Mouse (Mus musculus) neural tube, embryonic 12.5 days (tissue): ENCODE measurements around the gene Apol6. TPM values are rescaled to one million over a fixed set of nuclear protein-coding genes. Genes with fewer than 3 reads are reported as not detected.

ENCODE experiments used
- ATAC-seq: fragments of 200-750 bp; cut with Nextera tagmentation; 2 replicates; pipeline ENCODE4 v1.8.0; 2017; ENCODE audit warnings: low read depth, mild to moderate bottlenecking, moderate TSS enrichment, moderate library complexity; ENCODE audit not compliant: low FRiP score
- H3K27ac ChIP-seq: fragments of 300-500 bp; sonication (generic); 2 replicates; pipeline ENCODE4 v1.5.1; 2016
- H3K27me3 ChIP-seq: fragments of 300-500 bp; sonication (generic); replicated peaks from 2 replicates; pipeline ENCODE4 v1.6.1; 2016; ENCODE audit warnings: mild to moderate bottlenecking
- H3K36me3 ChIP-seq: fragments of 300-500 bp; sonication (generic); 2 replicates; pipeline ENCODE4 v1.6.1; 2016; ENCODE audit warnings: mild to moderate bottlenecking
- H3K4me1 ChIP-seq: fragments of 300-500 bp; sonication (generic); 2 replicates; pipeline ENCODE4 v1.6.1; 2016
- H3K4me2 ChIP-seq: fragments of 300-500 bp; sonication (generic); replicated peaks from 2 replicates; pipeline ENCODE4 v1.6.1; 2016; ENCODE audit warnings: mild to moderate bottlenecking
- H3K4me3 ChIP-seq: fragments of 300-500 bp; sonication (generic); 2 replicates; pipeline ENCODE4 v1.5.1; 2016
- H3K9ac ChIP-seq: fragments of 300-500 bp; sonication (generic); 2 replicates; pipeline ENCODE4 v1.6.1; 2016; ENCODE audit warnings: mild to moderate bottlenecking
- H3K9me3 ChIP-seq: fragments of 300-500 bp; sonication (generic); 2 replicates; pipeline ENCODE4 v1.6.1; 2016; ENCODE audit warnings: mild to moderate bottlenecking
- WGBS: fragments of 180-500 bp; shearing (Covaris S2); methylation state at CpG from one replicate; pipeline ENCODE4 v1.1.7; 2016; 5-methylcytosine and 5-hydroxymethylcytosine counted together
- polyA plus RNA-seq: library from polyadenylated mRNA; unstranded; fragments of >200 nt; fragmentation: Nextera tagmentation; extraction: Ambion mirVana; gene quantifications from 2 replicates; pipeline ENCODE4 v1.2.1, GENCODE M21; 2016

Apol6 gene
- polyA plus RNA-seq, 1 experiment from 2014 or later, result not detected

DNA sequence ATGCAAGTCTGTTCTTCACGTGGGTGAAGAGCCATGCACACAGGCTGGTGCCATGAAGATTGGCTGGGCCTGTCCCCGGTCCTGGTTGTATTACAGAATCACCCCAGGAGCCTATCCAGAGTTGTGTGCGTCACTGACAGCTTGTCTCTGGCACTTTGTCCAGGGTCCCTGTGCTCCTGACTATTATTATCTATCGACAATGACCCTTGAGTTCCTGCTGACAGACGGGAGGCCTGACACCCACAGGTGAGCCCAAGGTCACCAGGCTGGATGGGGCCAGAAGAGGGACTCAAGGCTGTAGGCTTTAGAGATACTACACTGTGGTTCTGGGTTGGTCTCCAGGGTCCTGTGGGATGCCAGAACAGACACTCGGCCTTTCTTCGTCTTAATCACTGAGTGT, 25.0 kb upstream of the Apol6 start:
- no peak for ATAC-seq
- WGBS, result 87% methylated on average over 7 of the region's 7 CpGs
- H3K27me3 ChIP-seq, result no peaks in the 10 kb centered on the region

DNA sequence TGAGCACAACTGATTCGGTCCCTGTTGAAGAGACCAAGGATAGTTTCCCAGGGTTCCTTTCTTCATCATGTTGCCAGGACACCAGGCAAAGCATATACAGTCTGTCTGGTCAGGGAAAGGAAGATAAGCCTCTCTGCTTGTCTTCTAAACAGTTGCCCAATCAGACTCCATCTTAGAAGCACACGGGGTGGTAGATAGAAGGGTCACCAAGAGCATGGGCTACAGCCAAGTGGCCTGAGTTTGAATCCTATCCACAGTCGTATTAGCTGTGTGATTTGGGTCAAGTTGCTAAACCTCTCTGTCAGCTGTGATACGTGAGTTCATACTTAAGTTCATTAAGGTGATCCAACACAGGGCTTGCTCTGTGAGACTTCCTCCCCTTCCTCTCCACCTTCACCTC, 24.4 kb upstream of the Apol6 start:
- no peak overlapping the region for H3K27ac ChIP-seq
- H3K9me3 ChIP-seq, result no peaks in the 10 kb centered on the region
- ATAC-seq, result no peak
- H3K4me2 ChIP-seq, result no peak overlapping the region
- WGBS, result 88% methylated on average over 4 of the region's 4 CpGs
- no peaks in the 10 kb centered on the region for H3K36me3 ChIP-seq
- no peaks in the 10 kb centered on the region for H3K27me3 ChIP-seq
- no peak overlapping the region for H3K9ac ChIP-seq
- 0 out of 2 replicates have a peak, but pooled peaks cover under 1% of the 10 kb centered on the region for H3K4me1 ChIP-seq
- H3K4me3 ChIP-seq, result no peak overlapping the region

More for the DNA sequence above, 25.0 kb upstream of the Apol6 start:
- Histone ChIP-seq H3K4me2 (no peak overlapping the region), H3K36me3 (no peaks in the 10 kb centered on the region), H3K9me3 (no peaks in the 10 kb centered on the region), H3K4me1 (0 out of 2 replicates have a peak, but pooled peaks cover 4% of the 10 kb centered on the region), H3K4me3 (no peak overlapping the region), H3K27ac (no peak overlapping the region), H3K9ac (no peak overlapping the region)

DNA sequence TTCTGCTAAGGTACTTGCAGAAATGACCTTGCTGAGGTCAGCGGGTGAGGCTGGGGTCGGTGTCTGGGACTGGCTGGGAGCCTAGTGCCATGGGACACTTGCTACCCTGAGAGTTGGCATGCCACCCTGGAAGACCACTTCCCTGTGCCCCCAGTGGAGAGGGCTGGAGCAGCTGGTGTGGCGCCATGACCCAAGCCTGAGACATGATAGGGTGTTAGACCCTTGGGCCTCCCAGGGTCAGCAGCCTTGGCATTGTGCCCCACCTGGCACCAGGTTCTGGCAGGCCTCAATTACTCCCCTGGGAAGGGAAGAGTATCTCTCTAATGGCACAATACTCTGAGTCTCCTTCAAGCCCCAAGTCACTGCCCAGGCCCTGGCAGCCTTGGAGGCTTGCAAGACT, 23.5 kb upstream of the Apol6 start:
- H3K4me1 ChIP-seq, result peaks cover 2% of the 10 kb centered on the region
- 87% methylated on average over 3 of the region's 3 CpGs for WGBS
- H3K27ac ChIP-seq, result no peak overlapping the region
- no peaks in the 10 kb centered on the region for H3K27me3 ChIP-seq
- H3K36me3 ChIP-seq, result no peaks in the 10 kb centered on the region
- H3K4me2 ChIP-seq, result no peak overlapping the region
- no peaks in the 10 kb centered on the region for H3K9me3 ChIP-seq
- no peak overlapping the region for H3K4me3 ChIP-seq
- no peak overlapping the region for H3K9ac ChIP-seq
- ATAC-seq, result no peak

DNA sequence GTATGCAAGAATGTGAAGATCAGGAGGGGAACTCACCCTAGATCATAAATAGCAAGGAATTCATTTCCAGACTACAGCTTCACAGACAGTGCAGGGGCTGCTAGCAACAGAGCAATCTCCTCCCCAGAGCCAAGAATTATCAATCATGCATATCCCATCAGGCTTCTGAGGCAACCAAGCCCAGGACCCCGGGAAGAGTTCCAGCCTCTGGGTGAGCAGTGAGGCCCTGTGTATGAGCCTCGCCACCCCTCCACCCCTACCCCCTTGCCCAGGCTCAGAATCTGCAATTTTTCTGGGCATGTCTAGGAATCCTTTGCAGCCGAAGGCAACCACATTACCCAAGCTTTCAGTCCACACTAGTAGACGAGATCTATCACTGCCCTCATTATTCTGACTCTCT, 22.7 kb upstream of the Apol6 start:
- H3K4me1 ChIP-seq, result peaks cover 5% of the 10 kb centered on the region
- H3K36me3 ChIP-seq, result no peaks in the 10 kb centered on the region
- H3K27ac ChIP-seq, result no peak overlapping the region
- no peak for ATAC-seq
- WGBS, result 87% methylated on average over 4 of the region's 4 CpGs
- H3K27me3 ChIP-seq, result no peaks in the 10 kb centered on the region
- no peak overlapping the region for H3K9ac ChIP-seq
- H3K4me2 ChIP-seq, result no peak overlapping the region
- H3K9me3 ChIP-seq, result no peaks in the 10 kb centered on the region
- no peak overlapping the region for H3K4me3 ChIP-seq

DNA sequence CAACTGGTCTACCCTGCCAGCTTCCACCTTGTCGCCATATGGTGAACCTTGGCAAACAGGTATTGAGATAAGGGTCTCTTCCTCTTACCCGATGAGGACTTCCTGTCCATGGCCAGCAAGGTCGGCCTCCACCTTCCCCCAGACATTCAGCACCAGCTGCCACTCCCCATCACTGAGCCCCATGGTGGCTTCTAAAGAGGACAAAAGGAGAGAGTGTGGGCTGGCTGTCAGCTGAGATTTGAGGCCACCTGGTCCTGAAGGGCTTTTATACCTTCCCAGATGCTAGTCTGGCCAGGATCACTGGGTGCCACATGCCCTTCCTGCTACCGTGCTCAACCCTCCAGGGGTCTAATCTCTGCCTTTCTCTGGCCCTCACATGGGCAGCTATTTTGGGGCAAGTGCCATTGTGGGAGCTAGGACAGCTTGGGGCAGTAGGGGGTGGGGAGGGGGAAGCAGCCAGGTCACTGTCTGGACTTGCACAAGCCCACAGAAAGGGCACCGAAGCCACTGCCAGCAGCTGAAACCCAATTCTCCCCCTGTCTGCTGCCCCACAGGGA, 22.1 kb upstream of the Apol6 start:
- Histone ChIP-seq H3K4me3 (no peak overlapping the region), H3K27me3 (no peaks in the 10 kb centered on the region), H3K4me2 (no peak overlapping the region), H3K9ac (no peak overlapping the region), H3K27ac (no peak overlapping the region), H3K9me3 (no peaks in the 10 kb centered on the region), H3K36me3 (no peaks in the 10 kb centered on the region), H3K4me1 (peaks cover 5% of the 10 kb centered on the region)
- WGBS, result 86% methylated on average over 5 of the region's 5 CpGs
- ATAC-seq, result no peak

DNA sequence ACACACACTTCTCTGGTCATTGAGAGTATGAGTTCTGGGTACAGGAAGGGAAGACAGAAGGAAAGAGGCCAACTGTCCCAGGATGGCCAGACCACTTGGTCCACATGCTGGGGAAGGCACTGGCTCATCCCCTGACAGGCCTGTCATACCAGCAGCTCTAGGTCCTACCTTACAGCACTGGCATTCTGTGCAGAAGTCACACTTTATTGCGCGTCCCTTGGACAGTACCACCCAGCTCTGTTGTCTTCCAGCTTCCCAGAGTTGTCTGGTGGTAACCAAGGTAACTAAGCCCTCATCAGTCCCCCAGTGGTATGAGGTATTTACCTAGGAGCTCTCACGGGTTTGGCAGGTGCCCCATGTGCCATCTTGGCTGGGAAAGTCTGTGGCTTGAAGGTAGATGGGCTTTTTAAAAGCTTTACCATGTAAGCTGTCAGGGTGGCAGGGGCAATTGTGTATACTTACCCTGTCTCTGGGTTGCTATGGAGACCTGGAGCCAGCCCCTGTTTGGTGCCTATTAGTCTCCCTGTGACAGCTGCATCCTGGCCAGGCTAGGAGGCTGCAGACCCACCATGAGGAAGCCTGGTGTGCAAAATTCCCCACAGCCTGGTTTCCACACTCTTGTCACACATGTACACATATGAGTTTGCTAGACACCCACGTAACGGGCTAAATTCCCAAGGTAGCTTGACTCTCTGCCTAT, 18.5 kb upstream of the Apol6 start:
- Histone ChIP-seq H3K36me3 (no peaks in the 10 kb centered on the region), H3K9me3 (no peaks in the 10 kb centered on the region), H3K27ac (no peak overlapping the region), H3K9ac (no peak overlapping the region), H3K4me3 (no peak overlapping the region), H3K27me3 (no peaks in the 10 kb centered on the region), H3K4me2 (no peak overlapping the region), H3K4me1 (peaks cover 5% of the 10 kb centered on the region)
- WGBS, result 66% methylated on average over 5 of the region's 5 CpGs
- ATAC-seq, result 0 out of 2 replicates have a peak, but pooled peaks have one; percentile 58

DNA sequence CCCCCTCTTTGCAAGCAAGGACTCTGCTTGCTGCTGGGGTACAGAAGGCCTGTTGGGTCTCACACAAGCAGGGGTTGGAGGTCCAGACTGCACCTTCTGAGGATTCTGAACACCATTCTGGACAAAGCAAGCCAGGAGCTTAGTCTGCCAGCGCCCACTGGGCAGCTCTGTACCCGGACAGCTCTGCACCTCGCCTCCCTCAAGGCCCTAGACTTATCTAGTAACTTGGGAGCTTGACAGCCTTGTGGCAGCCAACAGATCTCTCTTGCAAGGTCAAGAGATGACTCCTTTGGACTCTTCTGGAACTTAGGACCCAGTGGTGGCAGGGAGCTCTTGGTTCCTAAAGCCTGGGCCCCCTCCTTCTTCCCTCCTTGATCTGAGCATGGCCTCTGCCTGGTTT, 17.4 kb upstream of the Apol6 start:
- WGBS, result 89% methylated on average over 3 of the region's 3 CpGs
- no peak for ATAC-seq
- no peak overlapping the region for H3K9ac ChIP-seq
- H3K27ac ChIP-seq, result no peak overlapping the region
- no peak overlapping the region for H3K4me3 ChIP-seq
- H3K9me3 ChIP-seq, result no peaks in the 10 kb centered on the region
- no peaks in the 10 kb centered on the region for H3K36me3 ChIP-seq
- H3K27me3 ChIP-seq, result no peaks in the 10 kb centered on the region
- peaks cover 5% of the 10 kb centered on the region for H3K4me1 ChIP-seq
- no peak overlapping the region for H3K4me2 ChIP-seq

DNA sequence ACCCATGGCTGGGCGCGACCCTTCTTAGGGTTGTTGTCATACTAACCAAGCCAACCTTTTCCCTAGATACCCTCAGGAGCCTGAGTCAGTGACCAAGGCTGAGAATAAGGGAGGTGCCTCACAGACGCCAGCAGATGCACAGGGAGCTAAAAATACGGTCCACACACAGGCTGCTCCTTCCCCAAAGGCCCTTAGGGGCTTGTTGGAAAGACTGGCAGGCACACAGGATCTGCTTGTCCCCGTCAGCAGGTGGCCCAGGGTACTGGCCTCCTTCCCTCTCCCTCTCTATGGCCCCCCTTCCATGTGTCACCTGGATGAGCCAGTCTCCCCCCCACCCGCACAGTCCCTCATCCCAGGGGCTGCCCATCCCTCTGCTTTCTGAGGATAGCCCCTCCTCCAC, 16.9 kb upstream of the Apol6 start:
- Histone ChIP-seq H3K4me2 (no peak overlapping the region), H3K9ac (no peak overlapping the region), H3K4me3 (no peak overlapping the region), H3K27ac (no peak overlapping the region), H3K4me1 (peaks cover 5% of the 10 kb centered on the region), H3K9me3 (no peaks in the 10 kb centered on the region), H3K27me3 (no peaks in the 10 kb centered on the region), H3K36me3 (no peaks in the 10 kb centered on the region)
- no peak for ATAC-seq
- 83% methylated on average over 6 of the region's 6 CpGs for WGBS

DNA sequence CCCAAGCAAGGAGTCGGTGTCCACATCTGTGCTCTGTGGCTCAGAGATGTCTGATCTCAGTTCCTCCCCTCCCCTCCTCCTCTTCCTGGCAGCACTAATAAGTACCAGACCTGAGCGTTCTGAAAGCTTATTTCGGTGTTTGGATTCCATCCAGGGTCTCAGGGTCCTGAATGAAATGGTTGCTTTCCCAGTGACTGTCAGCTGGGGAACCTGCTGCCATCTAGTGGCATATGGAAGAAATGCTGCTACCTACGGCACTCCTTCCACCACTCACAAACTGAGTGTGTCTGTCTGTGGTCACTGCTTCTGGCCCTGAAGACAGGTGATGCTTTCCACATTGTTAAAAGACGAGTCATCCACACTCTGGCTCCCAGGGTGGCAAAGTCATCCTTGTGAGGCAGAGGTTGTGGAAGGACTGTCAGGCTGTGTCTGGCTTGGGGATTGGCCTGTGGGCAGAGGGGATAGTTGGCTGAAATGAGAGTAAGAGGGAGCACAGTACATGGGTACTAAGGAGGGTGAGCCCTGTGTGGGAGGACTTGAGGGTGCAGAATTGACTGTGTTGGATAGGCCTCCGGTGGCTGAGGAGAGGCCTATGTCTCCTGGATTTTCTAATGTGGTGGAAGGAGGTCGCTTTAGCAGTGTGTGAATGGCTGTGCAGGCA, 15.1 kb upstream of the Apol6 start:
- no peak overlapping the region for H3K4me3 ChIP-seq
- no peak overlapping the region for H3K4me2 ChIP-seq
- H3K4me1 ChIP-seq, result peaks cover 5% of the 10 kb centered on the region
- H3K9ac ChIP-seq, result no peak overlapping the region
- H3K9me3 ChIP-seq, result no peaks in the 10 kb centered on the region
- no peak for ATAC-seq
- no peaks in the 10 kb centered on the region for H3K36me3 ChIP-seq
- no peaks in the 10 kb centered on the region for H3K27me3 ChIP-seq
- 31% methylated on average over 7 of the region's 7 CpGs for WGBS
- H3K27ac ChIP-seq, result no peak overlapping the region

DNA sequence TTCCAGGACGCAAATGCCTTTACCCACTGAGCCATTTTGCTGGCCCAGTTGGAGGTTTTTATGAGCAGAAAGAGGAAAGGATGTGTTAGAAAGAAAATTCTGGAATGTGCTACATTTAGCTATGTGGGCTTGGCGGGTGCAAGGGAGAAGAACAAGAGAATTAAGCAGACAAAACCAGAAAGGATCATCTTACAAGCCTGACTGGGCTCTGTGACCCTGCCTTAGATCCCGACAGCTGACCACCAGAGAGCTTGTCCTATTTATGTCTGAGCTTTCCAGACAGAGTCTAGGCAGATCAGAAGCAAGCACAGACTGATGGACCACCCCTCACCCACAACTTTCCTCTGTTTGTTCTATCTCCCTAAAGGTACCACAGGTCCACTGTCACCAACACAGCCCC, 13.3 kb upstream of the Apol6 start:
- H3K4me2 ChIP-seq, result no peak overlapping the region
- ATAC-seq, result no peak
- WGBS, result 54% methylated on average over 3 of the region's 3 CpGs
- H3K4me3 ChIP-seq, result no peak overlapping the region
- H3K9me3 ChIP-seq, result no peaks in the 10 kb centered on the region
- H3K27me3 ChIP-seq, result no peaks in the 10 kb centered on the region
- H3K27ac ChIP-seq, result no peak overlapping the region
- H3K4me1 ChIP-seq, result peaks cover 1% of the 10 kb centered on the region
- no peaks in the 10 kb centered on the region for H3K36me3 ChIP-seq
- no peak overlapping the region for H3K9ac ChIP-seq

DNA sequence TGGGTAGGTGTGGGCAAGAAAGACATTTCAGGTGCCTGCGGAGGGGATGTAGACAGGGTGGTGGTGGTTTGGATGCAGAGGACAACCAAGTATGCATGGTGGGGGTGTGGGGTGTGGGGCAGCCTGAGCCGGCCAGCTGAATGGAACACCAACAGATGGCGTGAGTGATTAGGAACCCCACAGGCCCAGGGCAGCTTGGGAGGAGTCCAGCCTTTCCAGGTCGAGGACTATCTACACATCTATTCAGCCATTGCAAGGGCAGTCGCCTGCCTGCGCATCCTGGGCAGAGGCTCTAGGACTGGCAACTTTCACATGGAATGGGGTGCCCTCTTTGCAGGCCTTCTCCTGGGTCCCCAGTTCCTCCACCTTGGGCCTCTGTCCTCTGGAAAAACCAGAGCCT, 10.0 kb upstream of the Apol6 start:
- H3K9me3 ChIP-seq, result no peaks in the 10 kb centered on the region
- H3K9ac ChIP-seq, result no peak overlapping the region
- H3K27me3 ChIP-seq, result no peaks in the 10 kb centered on the region
- H3K4me3 ChIP-seq, result no peak overlapping the region
- H3K4me2 ChIP-seq, result no peak overlapping the region
- 77% methylated on average over 6 of the region's 6 CpGs for WGBS
- no peaks in the 10 kb centered on the region for H3K36me3 ChIP-seq
- ATAC-seq, result no peak
- H3K27ac ChIP-seq, result no peak overlapping the region
- peaks cover 18% of the 10 kb centered on the region for H3K4me1 ChIP-seq

DNA sequence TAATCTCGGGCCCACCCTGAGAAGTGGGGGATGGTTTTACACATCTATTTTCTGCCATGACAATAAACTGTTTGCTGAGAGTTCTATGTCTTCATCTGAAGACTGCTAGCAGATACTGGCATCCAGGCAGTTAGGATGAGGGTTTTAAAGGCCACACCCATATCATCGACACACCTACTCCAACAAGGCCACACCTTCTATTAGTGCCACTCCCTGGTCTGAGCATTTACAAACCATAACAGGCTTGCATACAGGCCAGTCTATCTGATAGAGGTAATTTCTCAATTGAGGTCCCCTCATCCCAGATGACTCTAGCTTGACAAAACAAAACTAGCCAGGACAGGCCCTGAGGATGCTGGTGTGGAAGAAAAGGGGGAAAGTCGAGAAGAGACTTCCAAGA, 8.9 kb upstream of the Apol6 start:
- no peaks in the 10 kb centered on the region for H3K27me3 ChIP-seq
- H3K9ac ChIP-seq, result no peak overlapping the region
- H3K4me1 ChIP-seq, result peaks cover 18% of the 10 kb centered on the region
- 89% methylated on average over 3 of the region's 3 CpGs for WGBS
- H3K4me2 ChIP-seq, result no peak overlapping the region
- H3K27ac ChIP-seq, result no peak overlapping the region
- no peak overlapping the region for H3K4me3 ChIP-seq
- no peaks in the 10 kb centered on the region for H3K9me3 ChIP-seq
- no peak for ATAC-seq
- no peaks in the 10 kb centered on the region for H3K36me3 ChIP-seq
